Mouse (Mus musculus): ENCODE results near the gene Dusp18.
A peak's percentile ranks its signal among the peaks of the same experiment; 100 is the strongest.

The Dusp18 gene

GRCm38 (mm10) chr11:3894406-3895281, at the start of gene Dusp18, which contains the start of gene 4921536K21Rik:
TSS of gene Dusp18 (plus strand) at chr11:3895240.
TSS of gene 4921536K21Rik (minus strand) at chr11:3895098.
- peak; percentile 92 for DNase-seq (ENCODE audit: low read depth)

- DNase-seq (ENCODE audit: low read depth), result no peak
These were observed 48.7 kb upstream of the Dusp18 start for GRCm38 (mm10) chr11:3846351-3846750.

- DNase-seq (ENCODE audit: low read depth), result no peak
These were observed 45.3 kb upstream of the Dusp18 start for GRCm38 (mm10) chr11:3849469-3850314.

GRCm38 (mm10) chr11:3850315-3850614, 44.8 kb upstream of the Dusp18 start:
- no peak for DNase-seq (ENCODE audit: low read depth)

GRCm38 (mm10) chr11:3850746-3851277, 44.2 kb upstream of the Dusp18 start:
- DNase-seq (ENCODE audit: low read depth), result no peak

GRCm38 (mm10) chr11:3851872-3852271, 43.2 kb upstream of the Dusp18 start:
- DNase-seq (ENCODE audit: low read depth), result no peak

GRCm38 (mm10) chr11:3853031-3853430, 42.0 kb upstream of the Dusp18 start:
- no peak for DNase-seq (ENCODE audit: low read depth)

- DNase-seq (ENCODE audit: low read depth), result no peak
These were observed 41.5 kb upstream of the Dusp18 start for GRCm38 (mm10) chr11:3853481-3854034.

- DNase-seq (ENCODE audit: low read depth), result no peak
These were observed 40.9 kb upstream of the Dusp18 start for GRCm38 (mm10) chr11:3854156-3854555.

GRCm38 (mm10) chr11:3855846-3856245, 39.2 kb upstream of the Dusp18 start:
- no peak for DNase-seq (ENCODE audit: low read depth)

GRCm38 (mm10) chr11:3857902-3858301, 37.1 kb upstream of the Dusp18 start:
- no peak for DNase-seq (ENCODE audit: low read depth)

- no peak for DNase-seq (ENCODE audit: low read depth)
These were observed 35.3 kb upstream of the Dusp18 start for GRCm38 (mm10) chr11:3859778-3860177.

GRCm38 (mm10) chr11:3860361-3860760, 34.7 kb upstream of the Dusp18 start:
- DNase-seq (ENCODE audit: low read depth), result no peak

GRCm38 (mm10) chr11:3862661-3863453, 32.2 kb upstream of the Dusp18 start:
- no peak for DNase-seq (ENCODE audit: low read depth)

GRCm38 (mm10) chr11:3863454-3864112, 31.5 kb upstream of the Dusp18 start, which contains the start of gene Osbp2:
TSS of gene Osbp2 (minus strand) at chr11:3863903.
- peak; percentile 40 for DNase-seq (ENCODE audit: low read depth)

- DNase-seq (ENCODE audit: low read depth), result no peak
These were observed 30.7 kb upstream of the Dusp18 start for GRCm38 (mm10) chr11:3864343-3864742.

- DNase-seq (ENCODE audit: low read depth), result no peak
These were observed 18.6 kb upstream of the Dusp18 start for GRCm38 (mm10) chr11:3876419-3876818.

GRCm38 (mm10) chr11:3878660-3879059, 16.4 kb upstream of the Dusp18 start:
- DNase-seq (ENCODE audit: low read depth), result no peak

- peak; percentile 69 for DNase-seq (ENCODE audit: low read depth)
These were observed 15.2 kb upstream of the Dusp18 start for GRCm38 (mm10) chr11:3879836-3880235.

GRCm38 (mm10) chr11:3883711-3884110, 11.3 kb upstream of the Dusp18 start:
- no peak for DNase-seq (ENCODE audit: low read depth)

GRCm38 (mm10) chr11:3887331-3887730, 7.7 kb upstream of the Dusp18 start:
- peak; percentile 62 for DNase-seq (ENCODE audit: low read depth)

All from c-Kit-positive CD71-positive TER-119-negative erythroid progenitor cells, embryonic 14.5 days (primary cell).